Mouse (Mus musculus) A20 (cell line): ENCODE measurements around the gene Shroom3.
A peak's percentile ranks its signal among the peaks of the same experiment; 100 is the strongest.

Experiments used
- DNase-seq: peaks from one replicate; pipeline ENCODE4 v3.0.0-alpha.2; 2011; ENCODE audit warnings: low read depth, low spot score

Shroom3 gene

DNA sequence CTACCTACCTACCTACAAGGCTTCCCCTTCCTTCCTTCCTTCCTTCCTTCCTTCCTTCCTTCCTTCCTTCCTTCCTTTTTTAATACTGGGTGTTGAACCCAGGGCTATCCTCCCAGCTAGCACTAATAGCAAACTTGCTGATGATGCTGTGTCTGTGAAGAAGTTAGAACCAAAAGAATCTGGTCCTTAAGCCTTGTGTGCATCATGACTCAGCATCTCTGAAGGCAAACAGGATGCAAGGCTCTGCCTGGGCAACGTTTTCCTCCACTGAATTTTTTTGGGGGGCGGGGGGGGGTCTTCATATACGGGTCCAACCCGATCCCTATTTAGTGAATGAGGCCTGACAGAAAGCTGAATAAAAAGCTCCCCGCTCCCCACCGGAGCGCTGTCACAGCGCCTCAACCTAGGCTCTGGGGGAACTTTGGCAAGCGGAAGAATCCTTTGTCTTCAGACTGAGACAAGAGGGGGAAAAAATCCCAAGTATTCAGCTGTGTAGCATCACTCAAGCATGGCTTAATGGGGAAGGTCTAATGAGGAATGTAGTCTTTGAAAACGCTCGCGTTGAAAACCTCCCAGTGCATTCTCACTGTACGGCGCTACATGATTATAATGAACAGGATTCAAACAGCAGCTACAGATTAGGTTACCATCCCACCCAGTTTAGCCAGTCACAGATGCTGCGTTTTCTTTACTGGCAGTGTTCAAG lies 15.0 kb downstream of the Shroom3 start:
- no peak for DNase-seq

DNA sequence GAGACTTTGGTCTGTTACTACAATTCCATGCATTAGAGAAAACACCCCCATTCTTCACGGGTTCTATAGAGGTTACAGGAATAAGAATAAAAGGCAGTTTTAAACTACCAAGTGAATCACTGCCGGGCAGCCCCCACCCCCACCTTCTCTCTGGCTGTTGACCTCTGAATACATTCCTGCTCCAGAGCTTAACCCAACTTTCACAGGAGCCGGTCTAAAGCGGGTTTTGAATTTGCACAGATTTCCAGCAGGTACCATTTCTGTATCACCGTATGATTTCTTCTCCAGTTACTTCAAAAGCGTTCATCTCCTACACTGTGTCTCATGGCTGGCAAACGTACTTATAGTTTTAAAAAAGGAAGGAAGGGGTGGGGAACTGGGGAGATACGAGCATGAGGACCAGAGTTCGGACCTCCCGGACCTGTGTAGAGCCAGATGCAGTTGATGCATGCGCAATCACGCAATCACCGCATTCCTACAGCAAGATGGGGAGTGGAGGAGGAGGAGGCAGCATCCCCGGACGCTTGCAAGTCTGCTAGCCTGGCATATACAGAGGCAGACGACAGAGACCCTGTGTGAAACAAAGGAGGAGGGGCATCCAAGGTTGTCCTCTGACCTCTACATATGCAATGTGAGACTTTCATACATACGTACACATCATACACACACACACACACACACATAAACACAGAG lies 15.7 kb downstream of the Shroom3 start:
- DNase-seq, result no peak

DNA sequence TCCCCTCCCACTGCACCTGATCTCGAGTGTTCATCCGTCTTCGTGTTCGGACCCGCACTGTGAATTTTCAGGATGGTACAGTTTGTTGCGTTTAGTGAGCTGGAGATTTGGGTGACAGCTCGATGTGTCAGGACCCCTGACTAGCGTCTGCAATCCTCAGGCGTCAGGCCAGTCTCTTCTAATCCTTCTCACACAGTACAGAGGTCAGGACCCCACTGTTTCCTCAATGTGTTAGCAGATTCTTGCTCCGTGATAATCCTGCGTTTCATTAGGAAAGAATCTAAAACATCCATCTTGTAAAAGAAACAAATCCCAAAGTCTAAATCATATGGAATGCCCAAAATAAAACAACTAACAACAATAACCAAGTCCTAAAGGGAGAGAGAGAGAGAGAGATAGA lies 18.5 kb downstream of the Shroom3 start:
- no peak for DNase-seq

DNA sequence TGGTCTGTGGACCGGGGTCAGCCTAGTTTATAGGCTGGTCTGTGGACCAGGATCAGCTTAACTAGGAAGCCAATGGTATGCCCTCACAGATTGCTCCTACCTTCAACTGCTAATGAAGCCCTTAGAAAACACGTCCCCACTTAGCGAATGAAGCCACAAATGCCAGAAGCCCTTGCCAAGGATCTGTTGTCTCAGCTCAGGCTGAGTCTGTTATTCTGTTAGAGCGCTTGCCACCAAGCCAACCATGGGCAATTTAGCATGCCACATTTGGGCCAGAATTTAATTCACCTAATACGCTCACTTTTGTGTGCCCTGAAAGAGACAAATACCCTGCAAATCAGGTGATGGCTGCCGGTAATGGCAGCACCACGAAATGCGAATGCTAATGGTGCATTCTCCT lies 20.4 kb downstream of the Shroom3 start:
- no peak for DNase-seq

DNA sequence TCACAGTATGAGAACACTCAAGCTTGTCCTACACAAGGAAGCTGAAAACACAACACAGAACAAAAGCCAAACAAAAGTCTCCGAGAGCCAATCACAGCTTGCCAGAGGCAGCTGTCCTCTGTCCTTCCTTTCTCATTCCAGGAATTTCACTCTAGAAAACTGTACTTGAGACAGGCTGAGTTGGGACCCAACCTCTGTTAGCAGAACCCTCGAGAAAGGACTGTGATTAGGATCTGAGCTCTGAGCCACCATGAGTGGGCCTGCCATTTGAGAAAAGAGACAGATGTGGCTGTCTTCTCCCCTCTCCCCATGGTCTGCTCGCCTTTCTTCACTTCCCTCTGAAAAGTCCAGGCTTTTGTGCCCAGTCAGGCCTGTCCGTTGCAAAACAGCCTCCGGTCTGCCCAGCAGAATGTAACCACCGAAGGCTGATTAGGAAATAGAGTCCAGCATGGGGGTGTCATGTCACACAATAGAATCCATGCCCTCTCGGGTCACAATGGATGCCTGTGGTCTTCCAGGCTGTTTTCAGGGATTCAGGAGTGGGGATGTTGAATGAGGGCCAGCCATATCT lies 24.8 kb downstream of the Shroom3 start:
- DNase-seq, result no peak

DNA sequence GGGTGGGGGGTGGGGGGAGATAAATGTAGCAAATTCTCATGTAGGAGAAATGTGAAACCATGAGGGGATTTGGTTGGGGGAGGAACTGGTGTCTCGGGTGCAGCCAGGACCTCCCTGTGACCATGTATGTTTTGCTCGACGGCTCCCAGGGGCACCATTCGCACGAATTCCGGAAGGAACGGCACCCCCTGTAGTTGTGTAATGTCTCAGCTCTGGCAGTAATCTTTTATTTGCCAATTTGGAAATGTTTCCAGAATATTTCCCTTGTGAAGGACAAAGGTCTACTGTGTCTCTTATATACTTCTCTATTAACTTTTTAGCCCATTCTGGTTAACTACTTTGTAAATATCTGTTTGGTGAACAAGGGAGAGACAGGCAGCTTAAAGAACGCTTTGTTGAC lies 27.5 kb downstream of the Shroom3 start:
- DNase-seq, result no peak

DNA sequence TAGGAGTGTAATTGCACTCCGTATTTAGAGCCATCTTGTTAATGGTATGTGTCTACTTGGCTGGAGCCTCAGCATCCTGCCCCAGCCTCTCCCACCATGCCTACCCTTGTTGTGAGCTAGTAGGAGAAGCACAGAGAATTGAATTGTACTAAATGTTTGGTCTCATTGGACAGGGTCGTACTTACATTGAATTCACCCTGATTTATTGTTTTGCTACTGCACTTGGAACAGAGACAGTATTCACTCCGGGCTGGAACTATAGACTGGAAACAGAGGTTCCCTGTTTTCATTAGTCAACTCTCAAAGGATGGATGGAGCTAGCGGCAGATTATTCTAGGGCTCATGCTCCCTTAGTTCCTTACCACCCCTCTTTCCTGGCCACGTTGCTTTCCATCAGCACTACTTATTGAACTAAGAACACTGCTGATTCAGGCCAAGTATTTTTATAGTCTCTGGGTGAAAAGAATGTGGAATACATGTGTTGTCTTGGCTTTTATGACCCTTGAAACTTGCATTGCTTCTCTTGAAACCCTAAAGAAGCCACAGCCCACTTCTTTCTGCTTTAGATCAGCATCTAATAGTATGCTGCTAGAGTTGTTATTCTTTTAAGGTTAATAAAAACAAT lies 28.5 kb downstream of the Shroom3 start:
- DNase-seq, result no peak

DNA sequence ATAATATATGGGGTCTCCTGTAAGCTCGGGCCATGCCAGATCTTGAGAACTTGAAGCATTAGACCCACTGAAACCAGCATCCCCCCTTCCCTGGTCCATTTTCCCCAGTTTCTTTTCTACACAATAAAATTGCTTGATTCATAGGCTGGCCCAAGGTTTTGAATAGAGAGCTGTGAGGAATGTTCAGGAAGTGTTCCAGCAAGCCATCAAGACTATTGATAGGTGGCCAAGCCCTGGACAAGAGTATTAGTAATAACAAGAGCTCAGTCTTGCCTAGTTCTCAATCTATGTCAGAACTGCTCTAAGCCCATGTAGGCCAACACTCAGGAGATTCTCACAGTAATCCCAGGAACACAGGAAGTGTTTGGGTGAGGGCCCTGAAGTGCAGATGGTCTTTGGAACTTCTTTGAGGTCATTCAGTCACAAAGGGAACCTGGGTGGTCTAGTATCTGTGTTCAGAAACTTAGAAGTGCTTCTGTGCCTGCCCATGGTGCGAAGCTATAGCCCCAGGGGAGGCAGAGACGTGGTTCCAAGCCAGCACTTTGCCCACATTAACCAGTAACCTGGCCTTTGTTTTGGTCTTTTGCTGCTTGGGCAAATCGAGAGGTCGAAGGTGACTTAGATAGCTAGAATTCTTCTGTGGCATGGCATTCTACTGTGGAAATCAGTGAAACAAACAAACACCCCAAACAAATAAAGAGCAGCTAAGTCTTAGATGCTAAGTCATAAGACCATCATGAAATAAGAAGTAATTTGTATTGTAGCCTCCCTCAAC lies 29.6 kb downstream of the Shroom3 start:
- DNase-seq, result no peak

DNA sequence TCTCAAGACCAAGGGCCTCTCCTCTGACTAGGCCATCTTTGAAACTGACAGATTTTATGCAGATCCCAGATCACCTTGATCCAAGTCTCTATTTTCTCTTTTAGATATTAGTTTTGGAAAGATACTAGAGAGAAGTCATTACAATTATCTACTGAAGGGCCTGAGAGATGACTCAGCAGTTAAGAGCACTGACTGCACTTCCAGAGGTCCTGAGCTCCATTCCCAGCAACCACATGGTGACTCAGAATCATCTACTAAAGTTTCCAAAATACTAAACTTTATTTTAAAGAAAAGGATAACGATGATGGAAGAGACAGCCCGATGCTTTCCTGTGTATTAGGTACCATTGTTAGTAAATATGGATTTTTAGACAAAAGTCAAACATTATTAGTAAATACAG lies 31.7 kb downstream of the Shroom3 start:
- DNase-seq, result no peak

DNA sequence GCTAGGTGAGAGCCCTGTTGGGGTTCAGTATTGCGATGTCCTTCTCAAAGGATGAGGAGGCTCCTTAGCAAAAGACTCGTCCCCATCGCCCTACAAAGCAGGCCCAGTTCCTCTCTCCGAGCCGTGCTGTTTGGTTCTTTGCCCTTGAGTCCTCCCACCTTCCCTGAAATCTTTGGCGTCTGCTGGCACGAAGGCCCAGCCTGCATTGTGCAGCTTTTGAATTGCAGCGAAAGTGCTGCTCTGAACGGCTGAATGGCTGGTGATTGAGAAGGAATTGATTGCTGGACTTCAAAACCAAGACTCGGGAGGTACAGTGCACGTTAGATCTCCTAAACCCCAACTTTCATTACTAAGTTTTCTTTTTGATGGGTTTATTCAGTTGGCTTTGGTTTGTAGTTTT lies 32.1 kb downstream of the Shroom3 start:
- DNase-seq, result no peak

DNA sequence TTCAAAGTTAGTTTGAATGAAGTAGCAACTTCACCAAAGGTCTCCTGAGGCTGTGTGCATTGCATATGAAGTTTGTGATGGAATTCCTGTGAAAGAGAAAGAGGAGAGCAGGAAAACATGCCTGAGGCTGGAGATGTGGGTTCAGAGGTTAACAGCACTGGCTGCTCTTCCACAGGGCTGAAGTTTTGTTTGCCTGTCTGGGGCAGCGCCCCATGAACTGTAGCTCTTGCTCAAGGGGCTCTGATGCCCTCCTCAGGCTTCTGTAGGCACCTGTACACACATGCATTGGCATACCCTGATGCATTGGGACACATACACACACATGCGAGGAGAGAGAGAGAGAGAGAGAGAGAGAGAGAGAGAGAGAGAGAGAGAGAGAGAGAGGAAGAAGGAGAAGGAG lies 32.7 kb downstream of the Shroom3 start:
- DNase-seq, result no peak

DNA sequence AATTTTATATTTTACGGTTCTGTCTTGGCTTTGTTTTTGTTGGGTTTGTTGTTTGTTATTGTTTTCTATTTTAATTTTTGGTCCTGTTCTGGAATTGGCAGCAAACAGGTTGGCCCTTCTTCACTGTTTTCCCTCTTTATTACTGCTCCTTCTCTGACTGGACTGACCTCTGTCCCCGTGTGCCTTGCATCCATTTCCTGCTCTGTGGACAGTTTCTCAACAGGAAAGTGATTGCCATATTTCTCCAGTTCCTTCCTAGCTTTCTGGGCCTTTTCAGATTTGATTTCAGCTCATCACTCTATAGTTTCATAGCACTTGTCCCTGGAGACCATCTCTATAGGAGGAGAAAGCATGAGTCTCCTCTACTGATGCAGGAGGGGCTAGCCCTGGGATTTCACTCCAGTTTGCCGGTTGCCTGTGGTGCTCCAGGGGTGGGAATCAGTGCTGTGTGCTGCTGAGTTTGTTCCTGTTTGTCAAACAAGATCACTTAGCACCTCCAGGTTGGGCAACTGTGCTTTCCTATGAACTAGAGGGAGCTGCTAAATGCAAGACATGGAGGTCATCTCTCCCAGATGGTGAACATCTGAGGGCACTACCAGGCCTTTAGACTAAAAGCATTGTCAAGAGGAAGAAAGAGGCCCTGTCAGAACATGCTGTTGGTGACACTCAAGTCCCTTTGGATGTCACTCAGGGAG lies 34.6 kb downstream of the Shroom3 start:
- no peak for DNase-seq

DNA sequence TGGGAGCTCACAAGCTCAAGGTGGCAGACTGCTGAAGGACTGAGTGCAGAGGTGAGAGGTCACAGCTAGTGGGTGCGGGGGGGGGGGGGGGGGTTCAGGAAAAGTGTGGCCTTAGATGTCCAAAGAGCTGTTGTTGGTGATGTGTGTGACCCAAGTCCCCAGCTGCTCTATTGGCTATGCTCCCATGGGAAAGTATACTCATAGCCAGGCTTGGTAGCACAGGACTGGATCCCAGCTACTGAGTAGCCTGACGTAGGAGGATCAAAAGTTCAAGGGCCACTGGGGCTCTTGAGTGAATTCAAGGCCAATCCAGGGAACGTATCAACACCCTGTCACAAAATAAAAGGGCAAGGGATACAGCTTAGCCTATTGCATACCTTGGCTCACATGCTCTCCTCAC lies 35.6 kb downstream of the Shroom3 start:
- DNase-seq, result no peak

DNA sequence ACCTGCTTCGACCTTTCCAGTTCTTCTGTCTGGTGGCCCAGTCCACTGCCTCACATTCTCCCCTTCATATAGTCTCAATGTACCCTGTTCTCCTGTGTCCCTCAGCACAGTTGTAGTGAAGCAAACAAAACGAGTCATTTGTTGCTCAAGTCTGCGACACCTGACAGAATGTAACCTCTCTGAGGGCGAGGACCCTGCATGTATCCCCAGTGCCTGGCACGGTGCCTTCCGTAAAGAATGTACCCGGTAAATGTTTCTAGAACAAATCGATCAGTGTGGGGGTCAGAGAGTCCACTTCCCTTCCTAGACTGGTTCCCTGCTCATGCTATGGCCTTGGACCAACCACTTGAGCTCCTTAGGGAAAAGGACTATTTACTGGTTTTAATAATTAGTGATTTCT lies 38.4 kb downstream of the Shroom3 start:
- no peak for DNase-seq

DNA sequence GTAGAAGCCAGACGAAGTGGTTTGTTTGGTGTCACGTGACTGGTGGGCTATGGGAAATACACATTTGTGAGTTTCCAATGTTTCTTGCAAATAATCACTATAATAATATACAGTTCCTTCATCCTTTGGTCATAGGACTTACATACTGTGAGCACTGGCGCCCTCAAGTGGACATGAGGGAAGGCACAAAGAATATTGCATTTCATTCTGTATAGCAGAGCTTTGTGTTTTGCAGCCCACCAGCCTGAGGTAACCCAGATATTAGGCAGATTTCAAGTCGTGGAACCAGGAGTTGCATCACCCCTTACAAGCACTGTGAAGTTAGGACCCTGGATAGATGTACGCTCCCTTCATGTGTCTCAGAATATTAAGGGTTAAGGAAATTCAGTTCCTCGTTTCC lies 42.7 kb downstream of the Shroom3 start:
- DNase-seq, result peak; percentile 53

DNA sequence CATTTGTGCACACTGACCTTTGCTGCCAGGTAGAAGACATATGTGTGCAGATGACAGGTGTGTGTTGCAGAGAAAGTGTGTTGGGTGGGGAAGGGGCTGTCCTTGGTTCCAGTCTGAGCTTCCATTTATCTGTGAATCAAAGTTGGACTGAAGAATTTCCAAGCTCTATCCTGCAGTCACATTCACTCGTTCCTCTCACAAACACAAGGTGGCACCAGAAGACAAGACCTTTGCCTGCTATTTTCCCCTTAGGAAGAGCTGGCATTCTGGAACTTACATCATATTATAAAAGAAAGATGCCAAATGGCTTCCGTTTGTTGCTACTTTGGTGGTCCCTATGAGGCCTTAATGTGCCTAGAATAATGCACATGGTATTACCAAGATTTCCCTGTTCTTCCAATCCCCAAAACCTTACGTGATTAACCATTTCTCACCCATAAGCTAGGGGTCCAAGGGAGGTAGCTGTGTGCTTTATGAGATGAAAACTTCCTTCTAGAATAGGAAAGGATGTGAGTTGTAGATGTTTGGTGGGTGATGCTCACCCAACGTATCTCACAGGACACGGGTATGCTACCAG lies 45.1 kb downstream of the Shroom3 start:
- DNase-seq, result peak; percentile 6

DNA sequence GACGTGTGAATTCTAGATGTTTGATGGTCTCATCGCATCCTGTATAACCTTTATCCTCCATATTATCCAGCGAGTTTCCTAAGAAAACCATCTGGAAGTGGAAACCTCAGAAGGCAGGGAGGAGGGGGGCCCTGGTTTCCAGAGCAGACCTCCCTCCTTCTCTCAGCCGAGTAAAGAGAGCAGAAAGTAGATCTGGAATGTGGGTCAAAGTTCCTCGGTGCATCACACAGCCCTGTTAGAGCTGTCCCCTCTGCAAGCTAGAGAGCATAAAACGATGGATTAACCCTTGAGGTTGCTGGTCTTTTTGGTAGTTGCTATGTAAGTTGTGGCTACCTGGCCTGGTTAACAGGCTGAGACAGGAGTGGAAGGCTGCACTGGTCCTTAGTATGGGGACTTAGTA lies 46.0 kb downstream of the Shroom3 start:
- no peak for DNase-seq

DNA sequence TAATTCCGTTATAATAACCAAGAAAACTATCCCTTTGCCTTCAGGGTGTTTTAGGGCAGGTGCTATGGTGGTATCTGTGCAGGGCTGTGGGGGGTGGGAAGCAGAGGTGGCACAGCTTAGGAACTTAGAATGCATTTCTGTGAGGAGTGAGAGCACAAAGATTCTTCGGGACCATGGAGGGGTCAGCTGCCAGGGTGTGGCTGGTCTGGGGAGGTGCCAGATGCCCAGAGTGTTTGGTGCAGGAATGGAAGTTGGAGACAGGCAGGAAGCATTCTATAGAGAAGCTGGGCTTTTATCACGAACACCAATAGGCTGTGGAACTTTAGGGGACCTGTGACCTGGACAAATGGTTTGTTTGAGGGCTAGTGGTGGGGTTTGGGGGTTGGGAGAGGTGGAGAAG lies 58.6 kb downstream of the Shroom3 start:
- DNase-seq, result no peak

DNA sequence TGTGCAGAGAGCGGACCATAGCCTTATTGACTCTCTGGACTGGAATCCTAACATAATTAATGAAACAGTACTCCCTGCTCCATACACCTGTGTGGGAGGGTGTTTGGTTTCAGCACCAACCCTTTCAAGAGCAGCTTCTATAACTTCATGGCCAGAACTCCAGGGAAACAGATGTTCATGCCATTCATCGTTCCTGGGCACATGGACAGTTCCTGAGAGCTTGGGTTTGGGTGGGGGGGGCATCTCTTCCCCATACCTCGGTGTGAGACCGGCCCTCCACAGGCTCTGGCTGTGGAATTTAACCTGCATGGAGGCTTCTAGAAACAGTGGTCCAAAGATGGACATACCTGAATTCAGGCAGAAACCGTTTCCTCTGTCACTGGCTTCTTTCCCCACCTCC lies 59.5 kb downstream of the Shroom3 start:
- no peak for DNase-seq

DNA sequence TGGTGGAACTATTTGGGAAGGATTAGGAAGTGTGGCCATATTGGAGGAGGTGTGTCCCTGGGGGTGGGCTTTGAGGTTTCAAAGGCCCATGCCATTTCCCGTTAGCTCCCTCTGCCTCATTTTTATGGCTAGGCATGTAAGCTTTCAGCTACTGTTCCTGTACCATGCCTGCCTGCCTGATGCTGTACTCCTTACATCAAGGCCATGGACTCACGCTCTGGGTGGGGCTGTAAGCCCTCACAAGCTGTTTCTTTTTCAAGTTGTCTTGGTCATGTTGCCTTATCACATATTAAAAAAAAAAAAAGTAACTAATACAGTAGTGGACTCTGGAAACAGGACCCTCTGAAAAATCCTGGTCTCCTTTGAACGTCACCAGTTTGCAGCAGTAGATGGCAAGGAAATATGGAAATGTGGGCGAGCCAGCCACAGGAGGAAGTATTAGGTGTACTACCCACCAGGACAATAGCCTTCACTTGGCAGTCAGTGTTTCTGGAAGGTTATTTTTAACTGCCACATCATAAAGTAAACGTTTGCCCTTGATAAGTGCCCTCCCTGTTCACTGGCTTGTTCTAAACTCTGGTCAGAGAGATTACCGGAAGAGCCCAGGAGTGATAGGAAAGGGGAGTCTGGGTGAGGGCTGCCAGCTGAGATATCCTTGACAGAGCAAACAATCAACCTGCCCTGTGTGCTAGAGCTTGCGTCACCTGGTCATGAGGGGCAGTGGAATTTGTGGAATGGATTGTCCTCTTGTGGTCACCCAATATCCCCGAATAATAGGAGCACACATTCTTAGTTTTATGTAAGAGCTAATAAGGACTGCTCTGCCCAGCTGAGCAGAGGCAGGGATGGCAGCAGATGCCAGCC lies 62.4 kb downstream of the Shroom3 start:
- DNase-seq, result no peak
